Mouse (Mus musculus): ENCODE results near the gene Rufy3. TPM values are rescaled to one million over a fixed set of nuclear protein-coding genes. Genes with fewer than 3 reads are reported as not detected.

Gene Rufy3
- total RNA-seq, 2 experiments from 2014 or later, result 174 to 178 TPM

DNA sequence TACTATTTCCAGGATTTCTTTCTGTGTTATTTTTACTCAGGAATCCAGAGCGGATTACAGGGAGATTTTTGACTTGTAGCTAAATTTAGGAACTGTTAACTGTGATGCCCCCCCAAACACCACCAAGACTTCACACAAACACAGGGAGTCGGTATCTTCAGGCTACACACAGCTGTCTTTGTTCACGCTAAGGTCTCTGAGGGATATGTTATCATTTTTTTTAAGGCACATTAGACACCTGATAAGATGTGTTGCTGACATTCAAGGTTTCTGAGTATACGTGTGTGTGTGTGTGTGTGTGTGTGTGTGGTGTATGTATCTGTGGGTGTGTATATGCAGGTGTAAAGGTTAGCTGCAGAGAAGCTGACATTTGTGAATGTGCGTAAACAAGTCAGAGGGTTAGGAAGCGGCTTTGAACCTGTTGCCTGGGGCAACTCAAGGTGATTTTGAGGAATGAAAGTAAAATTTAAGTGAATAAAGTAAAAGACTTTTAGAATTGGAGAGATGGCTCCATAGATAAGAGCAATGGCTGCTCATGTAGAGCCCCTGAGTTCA, 121.0 kb downstream of the Rufy3 start:
- DNase-seq, result no peak

DNA sequence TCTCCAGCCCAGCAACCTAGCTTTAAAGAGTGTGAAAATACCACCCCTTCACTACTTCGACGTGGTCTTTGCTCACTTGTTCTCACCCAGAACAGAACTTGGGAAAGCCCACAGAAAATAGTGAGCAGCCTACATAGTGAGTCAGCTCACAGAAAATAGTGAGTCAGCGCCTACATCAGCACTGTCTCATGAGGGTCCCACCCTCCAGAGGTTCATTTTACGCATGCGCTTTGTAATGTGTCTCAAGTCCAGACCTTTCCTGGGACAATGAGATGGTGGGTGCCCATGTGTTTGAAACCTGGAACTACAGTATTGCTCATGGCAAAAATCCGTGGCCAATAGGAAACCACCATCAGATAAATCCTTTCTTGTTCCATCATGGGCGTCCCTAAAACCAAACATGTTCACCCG, 123.2 kb downstream of the Rufy3 start:
- DNase-seq, result no peak

GRCm38 (mm10) chr5:88688583-88689187, 123.8 kb downstream of the Rufy3 start:
- no peak for DNase-seq

DNA sequence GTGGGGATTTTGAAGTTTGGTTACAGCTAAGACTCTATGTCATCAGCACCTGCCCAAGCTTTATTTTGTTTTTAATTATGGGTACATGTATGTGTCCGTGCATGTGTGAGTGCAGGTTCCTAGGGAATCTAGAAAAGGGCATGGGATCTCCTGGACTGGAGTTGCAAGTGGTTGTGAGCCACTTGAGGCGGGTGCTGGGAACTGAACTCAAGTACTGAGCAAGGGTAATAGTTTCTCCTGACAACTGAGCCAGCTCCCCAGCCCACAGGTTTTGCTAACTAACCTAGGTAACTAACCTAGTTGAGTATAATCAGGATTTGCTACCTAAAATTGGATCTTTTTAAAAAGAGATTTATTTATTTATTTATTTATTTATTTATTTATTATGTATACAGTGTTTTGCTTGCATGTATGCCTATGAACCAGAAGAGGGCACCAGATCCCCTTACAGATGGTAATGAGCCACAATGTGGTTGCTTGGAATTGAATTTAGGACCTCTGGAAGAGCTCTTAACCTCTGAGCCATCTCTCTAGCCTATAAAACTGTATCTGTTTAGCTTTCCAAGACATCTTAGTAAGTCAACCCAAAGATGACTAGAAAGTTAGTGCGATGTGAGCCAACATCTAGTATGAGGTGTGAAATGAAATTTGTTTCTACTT, 124.6 kb downstream of the Rufy3 start:
- no peak for DNase-seq

DNA sequence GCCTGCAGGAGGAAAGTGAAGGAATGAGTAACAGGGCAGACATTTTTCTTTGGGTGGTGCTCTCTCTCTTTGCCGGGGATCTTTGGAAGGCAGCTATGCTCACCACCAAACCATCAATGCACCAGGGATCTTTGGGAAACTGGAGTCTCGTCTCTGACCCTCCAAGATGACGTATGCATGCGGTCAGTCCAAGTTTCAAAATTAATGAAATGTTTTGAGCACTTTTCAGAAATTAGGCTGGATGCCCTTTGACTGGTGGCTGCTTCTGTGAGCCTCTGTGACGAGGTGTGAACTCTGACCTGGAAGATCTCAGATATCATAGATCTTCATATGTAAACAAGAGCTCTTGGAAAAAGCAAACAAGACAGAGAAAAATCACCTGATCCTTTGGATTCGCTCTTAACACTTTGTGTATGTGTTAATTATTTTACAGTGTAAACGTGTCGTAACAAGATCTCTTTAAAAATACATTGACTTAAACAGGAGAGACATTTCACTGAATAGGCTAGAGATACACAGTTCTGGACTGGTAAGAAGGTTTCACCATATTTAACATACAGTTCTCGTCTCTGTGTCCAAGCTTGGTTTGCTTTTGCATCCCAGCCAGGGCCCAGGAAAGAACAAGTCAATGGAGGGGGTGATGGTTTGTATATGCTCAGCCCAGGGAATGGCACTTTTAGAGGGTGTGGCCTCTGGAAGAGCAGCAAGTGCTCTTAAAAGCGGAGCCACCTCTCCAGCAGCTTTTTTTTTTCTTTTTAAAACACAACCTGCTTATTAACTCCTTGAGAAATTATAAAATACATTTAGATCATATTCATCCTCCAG, 126.1 kb downstream of the Rufy3 start:
- DNase-seq, result no peak

DNA sequence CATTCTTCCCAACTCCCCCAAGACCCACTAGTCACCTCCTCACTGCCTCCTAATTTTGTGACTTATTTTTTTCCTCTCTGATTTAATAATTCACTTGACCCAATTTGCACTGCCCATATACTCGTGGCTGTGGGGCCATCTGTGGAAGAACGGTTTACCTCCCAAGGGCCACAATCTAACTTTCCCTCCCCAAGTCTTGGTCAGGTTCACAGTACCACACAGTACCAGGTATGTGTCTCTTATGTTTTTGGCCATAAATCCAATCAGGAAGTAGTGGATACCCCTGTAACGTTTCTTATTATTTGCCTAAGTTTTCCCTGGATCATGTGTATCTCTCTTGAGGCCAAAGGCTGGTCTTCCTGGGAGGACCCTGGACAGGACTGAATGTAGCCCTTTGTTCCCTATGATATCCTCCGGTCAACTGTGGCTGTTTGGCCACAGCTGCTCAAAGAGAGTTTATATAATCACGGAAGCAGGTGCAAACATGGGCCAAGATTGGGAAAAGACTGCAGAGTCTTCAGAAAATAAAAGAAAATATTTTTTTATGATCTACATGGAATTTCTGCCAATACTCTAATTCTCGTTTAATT, 126.8 kb downstream of the Rufy3 start:
- DNase-seq, result no peak

DNA sequence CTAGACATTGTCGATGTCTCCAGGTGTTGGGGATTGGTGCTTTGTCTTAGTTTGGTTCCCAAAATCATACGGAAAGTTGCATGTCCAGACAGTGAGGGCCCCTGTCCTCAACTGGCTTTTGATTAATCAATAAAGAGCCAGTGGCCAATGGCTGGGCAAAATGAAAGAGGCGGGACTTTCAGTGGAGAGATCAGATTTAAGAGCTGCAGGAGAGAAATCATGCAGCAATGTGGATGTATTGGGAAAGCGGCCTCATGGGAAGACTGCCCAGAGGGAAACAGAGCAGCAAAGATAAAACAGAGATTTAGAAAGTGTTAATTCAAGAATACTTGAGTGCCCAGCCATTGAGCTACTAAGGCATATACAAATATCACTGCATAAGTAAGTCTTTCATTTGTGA, 127.7 kb downstream of the Rufy3 start:
- no peak for DNase-seq

GRCm38 (mm10) chr5:88693057-88693456, 128.2 kb downstream of the Rufy3 start:
- DNase-seq, result no peak

- no peak for DNase-seq
Measured at GRCm38 (mm10) chr5:88697291-88697690, 132.5 kb downstream of the Rufy3 start.

DNA sequence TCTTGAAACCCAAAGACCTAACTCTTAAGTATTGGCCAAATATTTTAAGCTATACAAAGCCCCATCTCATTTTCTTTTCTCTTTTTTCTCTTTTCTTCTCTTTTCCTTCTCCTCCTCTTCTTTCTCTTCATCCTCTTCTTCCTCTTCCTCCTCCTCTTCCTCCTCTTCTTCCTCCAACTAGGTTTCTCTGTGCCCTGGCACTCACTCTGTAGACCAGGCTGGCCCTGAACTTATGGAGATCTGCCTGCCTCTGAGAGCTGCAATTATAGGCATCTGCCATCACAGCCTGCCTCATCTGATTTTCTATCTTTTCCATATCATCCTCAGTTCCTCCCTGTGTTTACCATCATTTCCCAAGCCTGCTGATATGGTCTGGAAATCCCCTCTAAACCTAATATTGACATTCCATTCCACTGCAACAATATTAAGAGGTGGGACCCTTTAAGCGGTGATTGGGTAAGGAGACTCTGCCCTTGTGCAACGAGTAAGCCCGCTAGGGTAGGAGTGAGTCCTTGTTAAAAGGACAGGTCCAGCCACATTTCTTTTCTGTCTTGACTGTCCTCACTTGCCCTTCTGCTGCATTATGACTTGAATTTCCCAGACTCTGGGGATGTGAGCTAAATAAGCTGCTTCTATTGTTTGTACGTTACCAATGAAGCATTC, 134.5 kb downstream of the Rufy3 start:
- DNase-seq, result no peak

Other genes with a start within 250 kb of the Rufy3 start
- not detected for gene Prol1, start 247.7 kb upstream of the Rufy3 start, total RNA-seq (2021)
- not detected for gene Amtn, start 188.9 kb upstream of the Rufy3 start, total RNA-seq (2021)
- not detected for gene Ambn, start 109.0 kb upstream of the Rufy3 start, total RNA-seq (2021)
- not detected for gene Enam, start 77.1 kb upstream of the Rufy3 start, total RNA-seq (2021)
- gene Jchain, start 37.1 kb upstream of the Rufy3 start, total RNA-seq (2021), result under 1 TPM; 0.20 to 0.22 TPM
- gene Utp3, start 10.6 kb upstream of the Rufy3 start, total RNA-seq (2021), result 10 to 100 TPM; 27.5 to 28.0 TPM
- gene Grsf1, start 111.1 kb downstream of the Rufy3 start, total RNA-seq (2021), result 10 to 100 TPM; 85.3 to 97.2 TPM
- 10 to 100 TPM; 31.6 to 32.9 TPM for gene Mob1b, start 155.8 kb downstream of the Rufy3 start, total RNA-seq (2021)
- gene Dck, start 200.0 kb downstream of the Rufy3 start, total RNA-seq (2021), result 10 to 100 TPM; 14.6 to 14.8 TPM

Measured in layer of hippocampus, postnatal 36 days (tissue).